Mouse (Mus musculus) 3T3-L1 (cell line): ENCODE measurements around the gene Galnt13.
A peak's percentile ranks its signal among the peaks of the same experiment; 100 is the strongest.
"Not testable (repeated sequence)": the region's sequence is repeated elsewhere in the genome, so short reads cannot be mapped to it uniquely, and the experiment has no call there.

Experiments used
- DNase-seq: peaks from one replicate; pipeline ENCODE4 v3.0.0-alpha.2; 2015; ENCODE audit warnings: low read depth, low spot score

Gene Galnt13

DNA sequence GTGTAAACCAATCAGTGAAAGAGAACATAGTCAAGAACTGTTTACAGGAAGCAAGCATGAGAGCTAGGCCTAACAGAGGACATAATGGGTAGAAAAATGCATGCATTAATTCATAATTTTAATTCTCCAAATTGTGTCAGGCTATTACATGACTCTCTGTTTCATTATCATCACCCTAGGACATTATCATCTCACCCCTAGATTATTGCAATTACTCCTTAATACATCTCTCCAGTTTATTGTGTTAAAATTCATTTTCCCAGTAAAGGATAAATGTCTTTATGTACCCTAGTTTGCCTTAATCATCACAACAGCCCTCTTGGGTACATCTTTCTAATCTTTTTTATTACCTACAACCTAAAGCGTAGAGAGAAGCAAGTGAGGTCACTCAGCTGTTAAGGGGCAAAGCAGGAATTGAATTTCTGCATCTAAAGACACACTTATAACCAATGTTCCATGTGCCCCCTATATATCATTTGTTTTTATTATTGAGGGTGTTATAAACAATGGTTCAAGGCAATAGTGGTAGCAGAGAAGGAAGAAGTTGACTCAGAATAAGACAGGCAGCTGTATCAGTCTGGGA lies 479.1 kb downstream of the Galnt13 start:
- no peak for DNase-seq

DNA sequence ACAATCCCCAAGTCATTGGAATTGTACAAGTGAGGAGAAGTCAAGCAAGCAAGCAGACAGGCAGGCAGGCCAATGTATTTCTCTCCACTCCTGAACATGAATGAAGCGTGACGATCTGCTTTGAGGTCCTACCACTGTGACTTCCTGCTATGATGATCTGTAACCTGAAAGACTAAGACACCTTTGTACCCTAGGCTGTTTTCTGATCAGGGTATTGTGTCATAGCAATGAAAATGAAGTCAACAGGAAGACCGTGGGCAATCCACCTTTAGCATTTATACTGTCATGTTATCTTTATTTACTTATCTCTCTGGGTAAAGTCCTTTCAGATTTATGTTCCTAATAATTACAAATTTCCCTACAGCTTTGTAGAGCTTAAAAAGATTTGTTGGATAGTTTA lies 500.3 kb downstream of the Galnt13 start:
- DNase-seq = no peak

DNA sequence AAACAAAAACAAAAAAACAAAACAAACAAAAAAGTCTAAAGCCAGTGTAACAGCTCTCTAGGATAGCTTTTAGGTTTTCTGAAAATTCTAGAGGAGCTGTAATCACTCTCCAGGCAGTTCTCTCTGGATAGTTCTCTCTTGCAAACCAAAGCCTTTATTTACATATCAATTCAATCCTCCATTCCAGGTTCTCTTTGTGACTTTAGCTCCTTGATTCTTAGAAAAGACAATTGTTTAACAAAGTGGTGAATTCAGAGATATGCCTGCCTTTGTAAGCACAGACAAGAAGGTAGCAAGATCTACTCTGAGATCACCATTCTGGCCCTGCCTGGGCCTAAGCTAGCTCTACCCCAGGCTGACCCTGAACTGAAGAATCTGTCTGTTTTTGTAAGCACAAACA lies 501.2 kb downstream of the Galnt13 start:
- no peak for DNase-seq

DNA sequence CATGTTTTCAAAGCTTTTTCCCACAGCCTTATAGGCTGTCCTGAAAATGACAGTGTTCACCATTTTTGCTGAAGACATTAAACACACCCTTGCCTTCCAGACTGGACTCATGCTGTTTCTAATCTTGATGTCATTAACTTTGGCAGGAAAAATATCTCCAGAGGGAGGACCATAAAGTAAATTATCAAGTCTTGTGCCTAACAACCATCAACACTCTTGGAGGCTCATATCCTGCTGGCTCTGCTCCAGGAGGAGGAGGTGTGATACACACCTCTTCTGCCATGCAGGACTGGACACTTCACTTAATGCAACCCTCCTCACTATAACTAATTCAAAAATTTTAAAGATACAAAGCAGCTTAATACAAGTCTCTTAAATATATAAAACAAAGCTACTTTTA lies 502.0 kb downstream of the Galnt13 start:
- no peak for DNase-seq

DNA sequence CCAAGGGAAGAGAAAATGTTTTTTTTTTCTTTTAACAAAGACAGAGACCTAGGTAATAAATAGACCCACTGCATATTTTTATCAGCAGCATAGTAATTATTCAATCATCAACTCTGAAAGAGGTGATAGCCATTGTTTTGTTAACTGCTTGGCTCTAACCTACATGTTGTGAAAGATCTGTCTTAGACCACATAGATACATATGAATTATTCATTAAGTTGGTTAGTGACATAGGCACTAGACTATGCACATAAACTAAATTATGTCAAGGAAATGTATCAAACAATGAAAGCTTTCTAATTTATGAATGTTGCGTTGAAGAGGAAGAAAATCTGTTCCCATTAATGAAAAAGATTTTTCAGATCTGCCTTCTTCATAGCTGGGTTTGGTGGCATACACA lies 507.3 kb downstream of the Galnt13 start:
- no peak for DNase-seq

DNA sequence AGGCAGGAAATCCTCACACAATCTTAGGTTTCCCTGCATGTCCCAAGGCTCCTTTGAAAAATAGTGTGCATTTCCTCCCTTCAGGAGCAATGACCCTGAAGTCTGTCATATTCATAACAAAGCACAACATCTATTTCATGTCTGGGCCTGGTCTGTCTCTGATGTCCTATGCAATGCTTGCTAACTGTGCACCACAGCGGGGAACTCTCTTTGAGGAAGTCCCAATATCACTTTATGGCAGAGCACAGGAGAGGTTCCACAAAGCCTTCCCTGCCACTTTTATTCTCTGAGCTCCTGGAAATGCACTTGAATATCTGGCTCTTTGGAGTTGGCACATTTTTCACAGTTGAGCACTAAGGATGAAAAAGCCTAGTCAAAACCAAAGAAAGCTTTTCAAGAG lies 547.7 kb downstream of the Galnt13 start:
- no peak for DNase-seq

DNA sequence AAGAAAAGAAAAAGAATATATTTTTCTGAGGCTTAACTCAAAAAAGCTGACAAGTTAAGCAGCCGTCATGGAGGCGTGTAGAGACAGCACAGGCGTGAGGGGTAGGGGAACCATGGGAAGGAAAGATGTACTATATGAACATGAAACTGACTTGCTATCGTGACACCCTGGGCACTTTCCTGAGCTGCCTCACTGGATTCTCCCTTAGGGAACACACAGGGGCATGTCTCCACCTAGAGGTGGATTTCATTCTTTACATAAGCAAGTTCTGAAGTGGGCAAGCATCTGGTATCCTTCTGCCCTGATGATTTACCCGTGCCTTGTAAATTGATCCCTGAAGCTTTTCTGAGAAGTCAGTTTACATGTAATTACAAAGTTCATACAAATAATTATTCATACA lies 586.4 kb downstream of the Galnt13 start:
- not testable (repeated sequence) for DNase-seq

DNA sequence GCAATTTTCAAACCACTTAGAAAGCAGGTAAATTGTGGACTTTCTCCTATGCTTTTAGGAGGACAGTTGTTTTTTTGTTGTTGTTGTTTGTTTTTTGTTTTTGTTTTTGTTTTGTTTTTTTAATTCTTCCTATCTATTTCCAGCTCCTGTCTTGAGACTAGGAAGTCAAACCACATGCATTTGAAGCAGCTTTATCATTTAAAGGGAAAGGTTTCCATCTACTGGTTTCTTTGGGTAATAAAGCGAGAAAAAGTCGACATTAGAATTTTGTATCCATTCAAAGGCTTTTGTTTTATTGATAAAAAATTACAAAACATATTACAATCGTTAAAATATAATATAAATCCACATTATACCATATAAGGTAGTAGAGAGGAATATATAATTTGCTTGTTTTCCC lies 598.5 kb downstream of the Galnt13 start:
- DNase-seq = peak; percentile 48

DNA sequence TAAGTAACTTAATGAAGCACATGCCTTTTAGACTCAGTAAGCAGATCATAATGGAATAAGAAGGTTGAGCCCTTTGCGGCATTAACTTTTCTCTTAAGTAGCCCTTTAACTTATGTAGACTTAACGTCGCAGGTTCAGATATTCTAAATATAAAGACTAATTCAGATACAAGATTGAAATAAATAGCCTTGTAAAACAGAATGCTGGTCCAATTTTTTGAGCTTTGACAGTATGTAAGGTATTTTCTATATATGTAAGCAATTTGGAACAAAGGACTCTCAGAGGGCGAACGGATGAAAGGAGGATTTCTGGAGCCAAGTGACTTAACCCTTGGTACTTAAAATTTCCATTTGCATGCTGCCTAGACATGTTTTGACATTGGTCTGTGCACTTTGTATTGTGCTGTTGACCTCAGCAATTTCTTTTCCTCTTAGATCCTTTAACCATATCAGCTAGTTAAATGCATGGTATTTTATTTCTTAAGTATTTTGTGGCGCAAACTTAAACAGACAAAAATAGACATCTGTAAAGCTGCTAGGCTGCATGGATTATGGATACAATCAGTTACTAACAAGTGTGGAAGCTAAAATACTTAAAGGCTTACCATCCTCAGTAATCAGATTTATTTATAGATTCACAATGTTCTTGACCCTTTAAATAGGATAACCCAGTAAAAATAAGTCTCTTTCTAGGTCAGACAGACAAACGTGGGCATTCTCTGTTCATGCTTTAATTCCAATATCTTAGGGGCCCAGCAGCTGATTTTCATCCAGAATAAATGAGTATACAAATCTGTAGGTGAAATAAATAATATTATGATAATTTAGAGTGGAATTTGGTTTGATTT lies 629.6 kb downstream of the Galnt13 start:
- no peak for DNase-seq

DNA sequence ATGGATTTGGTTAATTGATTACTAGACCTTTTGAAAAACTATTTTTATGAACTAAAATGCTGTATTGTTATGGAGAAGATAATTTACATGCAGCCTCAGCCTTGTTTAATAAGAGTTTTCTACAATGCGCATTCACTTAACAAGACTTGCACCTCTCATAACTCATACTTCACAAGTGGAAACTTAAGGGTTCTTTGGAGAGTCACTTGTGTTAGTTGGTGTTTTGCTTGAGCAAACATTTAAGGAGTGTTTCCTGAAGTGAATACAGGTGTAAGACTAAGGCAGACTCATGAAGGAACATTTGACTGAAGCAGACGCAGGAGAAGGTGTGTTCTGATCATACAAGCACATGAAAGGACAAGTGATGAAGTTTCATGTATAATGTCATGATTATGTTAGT lies 649.5 kb downstream of the Galnt13 start:
- DNase-seq = no peak

DNA sequence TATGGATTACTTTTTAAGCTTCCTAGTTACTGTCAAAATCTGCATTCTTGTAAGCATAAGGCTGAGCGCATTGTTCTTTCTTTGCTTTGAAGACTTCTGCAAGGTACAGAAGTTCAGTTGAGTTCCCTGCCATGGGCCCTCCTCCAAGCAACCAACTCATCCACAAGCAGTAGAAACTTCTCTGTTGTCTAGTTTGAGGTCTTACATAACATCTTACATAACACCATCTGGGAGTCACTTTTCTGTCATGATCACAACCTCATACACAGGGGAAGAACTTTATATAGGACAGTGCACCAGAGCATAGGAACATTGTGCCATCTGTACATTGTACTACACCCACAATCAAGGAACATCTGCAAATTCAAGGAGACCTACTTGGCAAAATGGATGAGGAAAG lies 651.9 kb downstream of the Galnt13 start:
- no peak for DNase-seq

DNA sequence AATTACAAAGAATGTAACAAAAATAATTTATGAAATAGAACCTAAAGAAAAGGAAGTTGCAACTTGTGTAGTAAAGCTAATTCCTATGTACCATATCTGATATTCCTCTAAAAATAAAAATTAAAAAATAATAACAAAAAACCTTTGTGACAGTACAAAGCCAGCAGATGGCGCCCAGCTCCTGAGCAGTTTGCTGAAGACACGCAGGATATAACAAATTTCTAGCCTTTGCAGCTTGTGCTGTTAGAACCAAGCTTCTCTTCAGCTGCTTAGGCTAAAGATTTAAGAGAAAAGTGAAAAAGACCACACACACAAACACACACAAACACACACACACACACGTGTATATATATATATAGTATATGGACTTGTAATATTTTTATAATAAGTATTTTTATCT lies 654.2 kb downstream of the Galnt13 start:
- peak; percentile 79 for DNase-seq

DNA sequence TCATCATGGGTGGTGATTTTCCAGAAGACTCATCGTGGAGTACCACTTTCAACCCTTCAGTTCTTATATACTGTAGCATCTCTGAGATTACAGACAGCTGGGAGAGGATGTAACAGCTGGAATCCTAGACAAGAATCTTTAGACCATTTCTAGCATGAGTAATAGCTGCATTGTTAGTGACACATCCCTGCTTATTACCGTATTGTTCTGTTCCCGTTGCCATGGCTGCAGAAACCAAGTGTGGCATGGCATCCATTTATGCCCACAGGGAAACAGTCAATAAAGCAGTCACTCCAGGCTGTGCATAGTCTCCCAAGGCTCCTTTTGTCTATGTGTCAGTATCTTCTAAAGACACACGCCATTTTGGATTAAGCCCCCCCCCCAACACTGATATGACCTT lies 655.4 kb downstream of the Galnt13 start:
- DNase-seq = peak; percentile 64

DNA sequence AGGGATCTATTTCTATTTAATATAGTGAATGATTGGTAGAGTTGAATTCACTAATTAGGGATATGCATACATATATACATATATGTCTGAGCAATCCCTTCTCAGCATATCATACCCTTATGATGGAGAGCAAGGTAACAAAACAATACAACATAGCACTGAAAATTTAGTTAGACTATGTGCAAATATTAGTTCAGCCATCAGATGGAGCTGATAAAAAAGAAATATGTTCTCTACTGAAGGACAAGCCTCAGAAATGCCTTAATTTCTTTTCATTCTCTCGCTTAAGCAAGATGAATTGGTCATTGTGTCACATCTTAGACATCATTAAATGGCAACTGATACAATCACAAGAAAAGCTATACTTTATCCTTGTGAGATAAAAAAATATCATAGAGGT lies 663.0 kb downstream of the Galnt13 start:
- no peak for DNase-seq

DNA sequence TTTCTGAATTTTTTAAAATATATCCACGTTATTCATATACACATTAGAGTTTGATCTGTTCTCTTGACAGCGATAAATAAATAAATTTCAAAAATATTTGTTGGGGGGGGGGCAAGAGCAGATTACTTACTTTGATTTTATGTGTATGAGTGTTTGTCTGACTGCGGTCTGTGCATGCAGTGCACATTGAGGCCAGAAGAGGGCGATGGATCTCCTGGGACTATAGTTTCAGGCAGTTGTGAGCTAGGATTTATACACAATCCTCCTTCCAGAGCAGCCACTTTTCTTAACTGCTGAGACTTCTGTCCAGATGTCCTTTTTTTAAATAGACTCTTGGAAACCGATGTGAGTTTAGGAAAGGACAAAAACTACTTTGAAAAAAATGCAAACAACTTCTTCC lies 665.2 kb downstream of the Galnt13 start:
- peak; percentile 49 for DNase-seq

DNA sequence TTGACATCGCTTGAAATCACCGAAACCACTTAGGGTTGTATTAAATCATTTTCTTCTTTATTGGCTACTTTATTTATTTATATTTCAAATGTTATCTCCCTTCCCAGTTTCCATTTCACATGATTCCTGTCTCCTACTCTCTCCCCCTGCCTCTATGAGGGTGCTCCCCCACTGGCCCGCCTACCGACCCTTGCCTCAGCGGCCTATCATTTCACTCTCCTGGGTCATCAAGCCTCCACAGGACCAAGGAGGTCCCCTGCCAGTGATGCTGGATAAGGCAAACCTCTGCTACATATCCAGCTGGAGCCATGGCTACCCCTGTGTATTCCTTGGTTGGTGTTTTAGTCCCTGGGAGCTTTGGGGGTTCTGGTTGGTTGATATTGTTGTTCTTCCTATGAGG lies 667.4 kb downstream of the Galnt13 start:
- no peak for DNase-seq

DNA sequence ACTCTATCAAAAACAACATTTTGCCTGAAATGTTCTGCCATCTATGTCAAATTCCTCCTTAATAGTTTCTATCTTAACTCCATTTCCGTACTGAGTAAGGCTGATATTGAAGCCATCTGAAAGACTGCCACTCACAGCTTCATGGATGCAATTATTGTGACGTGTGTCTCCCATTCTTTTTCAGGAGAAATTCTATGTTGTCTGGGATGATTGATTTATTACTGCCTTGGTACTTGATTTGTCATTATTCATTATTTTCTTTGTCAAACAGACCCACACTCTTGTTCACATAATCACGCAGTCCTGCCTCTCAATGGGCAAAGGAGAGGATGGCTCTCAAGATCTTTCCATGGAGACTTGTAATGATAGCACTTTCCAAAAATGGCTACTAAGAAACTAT lies 671.7 kb downstream of the Galnt13 start:
- no peak for DNase-seq

DNA sequence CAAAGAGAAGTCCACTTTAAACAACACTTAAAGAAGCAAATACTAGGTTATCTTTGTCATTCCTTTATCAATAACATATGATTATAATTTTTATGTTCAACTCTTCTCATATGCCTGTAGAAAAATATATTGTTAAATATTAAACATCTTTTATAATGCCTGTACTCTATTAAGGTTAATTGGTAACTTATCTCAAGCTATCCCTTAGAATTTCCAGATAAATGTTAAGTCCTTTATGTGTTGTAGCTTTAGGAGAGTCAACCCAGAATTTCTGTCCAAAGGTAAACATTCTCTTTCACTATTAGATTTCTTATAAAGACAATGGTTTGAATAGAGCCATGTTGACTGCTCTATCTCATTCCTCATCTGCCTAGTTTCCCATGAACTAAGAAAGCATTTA lies 717.0 kb downstream of the Galnt13 start:
- no peak for DNase-seq

DNA sequence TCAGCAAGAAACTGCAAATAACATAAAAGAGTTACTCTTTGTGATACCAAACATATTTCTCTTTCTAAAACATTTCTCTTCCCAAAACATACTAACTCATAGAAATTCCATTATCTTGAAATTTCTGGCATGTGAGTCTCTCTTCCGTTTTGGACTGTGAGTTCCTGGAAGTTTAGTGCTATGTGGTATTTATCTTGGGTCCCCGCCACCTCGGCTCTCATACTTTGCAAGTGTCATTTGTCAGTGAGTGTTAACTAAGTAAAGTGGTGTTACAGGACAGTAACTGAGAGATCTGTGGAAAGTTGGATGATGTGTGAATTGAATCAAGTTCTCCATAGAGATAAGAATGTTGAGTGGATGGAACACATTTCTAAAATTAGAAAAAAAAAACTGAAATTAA lies 728.7 kb downstream of the Galnt13 start:
- DNase-seq = peak; percentile 53
